Mouse (Mus musculus) ES-CJ7 (cell line): ENCODE data around the gene Dnajc1.
A peak's percentile ranks its signal among the peaks of the same experiment; 100 is the strongest.

ENCODE experiments used
- DNase-seq: peaks from one replicate; pipeline ENCODE4 v3.0.0; 2011; ENCODE audit warnings: low read depth, low spot score

Gene Dnajc1

DNA sequence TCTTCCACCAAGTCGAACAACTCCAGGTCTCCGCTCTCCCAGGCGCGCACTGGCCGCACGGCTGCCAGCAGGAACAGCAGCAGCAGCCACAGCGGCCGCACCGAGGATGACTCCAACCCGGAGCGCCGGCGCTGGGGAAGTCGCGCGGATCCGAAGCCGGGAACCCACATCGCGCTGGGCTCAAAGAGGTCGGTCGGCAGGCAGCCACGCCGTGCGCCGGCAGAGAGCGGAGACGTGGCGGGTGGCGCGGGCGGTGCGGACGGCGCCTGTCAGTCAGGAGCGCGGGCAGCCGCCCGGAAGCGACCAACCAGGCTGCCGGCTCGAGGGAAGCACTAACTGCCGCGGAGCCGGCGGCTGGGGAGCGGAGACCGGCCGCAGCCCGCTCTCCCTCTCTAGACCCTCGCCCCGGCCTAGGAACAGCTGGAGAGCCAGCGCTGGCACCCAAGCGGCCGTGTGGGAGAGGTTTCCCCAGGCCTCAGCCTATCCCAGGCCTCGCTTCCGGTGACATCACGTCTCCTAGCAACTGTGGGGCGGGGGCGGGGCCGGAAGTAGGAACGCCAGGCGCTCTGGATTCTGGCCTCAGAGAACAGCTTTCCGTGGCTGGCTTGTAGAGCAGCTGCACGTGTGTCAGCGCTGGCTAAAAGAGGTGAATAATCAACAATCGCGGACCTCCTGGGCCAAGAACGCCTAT is at the start of gene Dnajc1:
Gene Dnajc1, minus strand, starts transcription at position 500 of the 691 bp plus-strand sequence.
- DNase-seq, result peak; percentile 96

DNA sequence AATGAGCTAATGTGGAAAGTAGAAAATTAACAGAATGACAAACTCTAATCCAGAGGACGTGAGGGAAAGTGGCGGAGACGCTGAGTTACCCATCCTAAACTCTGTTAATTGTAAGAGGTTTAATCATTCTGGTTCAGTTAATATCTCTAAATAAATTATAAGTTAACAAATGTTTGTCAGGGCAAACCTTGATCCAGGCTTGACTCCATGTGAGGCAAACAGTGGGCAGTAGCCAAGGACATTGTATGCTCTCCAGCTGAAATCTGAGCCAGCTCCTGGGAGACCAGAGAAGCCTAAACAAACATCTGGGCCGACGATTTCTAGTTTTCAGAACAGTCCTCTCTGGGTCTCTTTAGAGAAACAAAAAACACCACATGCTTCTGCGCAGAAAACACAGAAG is 49.2 kb upstream of the Dnajc1 start:
- DNase-seq, result no peak

DNA sequence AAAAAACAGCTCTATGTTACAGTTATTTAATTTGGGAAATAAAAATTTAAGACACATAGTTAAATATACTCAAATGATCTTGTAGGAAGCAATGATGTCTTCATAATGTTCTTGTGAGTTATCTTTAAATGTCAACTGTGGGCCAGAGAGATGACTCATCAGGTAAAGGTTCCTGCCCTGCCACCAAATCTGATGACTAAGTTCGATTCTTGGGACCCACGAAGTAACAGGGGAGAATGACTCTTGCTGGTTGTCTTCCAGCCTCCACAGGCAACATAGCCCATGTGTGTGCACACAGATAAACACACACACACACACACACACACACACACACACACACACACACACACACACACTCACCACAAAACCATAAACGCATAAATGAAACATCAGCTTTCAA is 22.6 kb upstream of the Dnajc1 start:
- no peak for DNase-seq

DNA sequence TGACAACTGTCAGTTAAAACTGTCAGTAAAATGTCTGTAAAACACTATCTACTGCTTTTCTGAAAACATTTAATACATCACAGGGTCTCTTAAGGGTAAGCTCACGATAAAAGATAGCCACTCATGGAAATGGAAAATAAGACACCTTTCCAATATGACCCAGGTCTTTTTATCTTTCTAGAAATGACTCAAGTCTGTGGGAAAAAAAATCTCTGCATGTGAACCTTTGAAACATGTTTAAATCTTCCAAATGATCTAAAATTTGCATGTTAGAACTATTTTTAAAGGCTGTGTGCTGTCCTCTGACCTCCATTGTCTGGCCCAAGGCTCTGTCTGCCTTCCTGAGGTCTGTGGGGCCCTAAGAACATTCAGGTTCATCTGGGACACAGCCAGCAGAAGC is 11.0 kb upstream of the Dnajc1 start:
- DNase-seq, result no peak

DNA sequence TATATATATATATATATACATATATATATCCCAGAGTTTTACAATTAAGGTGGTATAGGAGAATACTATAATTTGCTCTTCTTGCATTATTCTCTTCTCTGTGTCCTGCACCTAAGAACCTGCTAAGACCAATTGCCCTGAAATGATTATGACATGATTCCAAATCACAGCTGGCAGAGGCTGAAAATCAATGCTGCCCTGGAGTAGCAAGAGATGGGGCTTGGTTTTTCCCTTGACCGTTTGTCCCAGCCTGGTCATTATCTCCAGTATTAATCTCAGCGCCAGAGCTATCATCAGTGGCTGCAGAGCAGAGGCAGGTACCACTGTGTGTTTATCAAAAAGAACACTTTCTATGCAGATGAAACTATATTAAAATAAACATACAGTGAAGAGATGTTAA is 9.1 kb upstream of the Dnajc1 start:
- no peak for DNase-seq

DNA sequence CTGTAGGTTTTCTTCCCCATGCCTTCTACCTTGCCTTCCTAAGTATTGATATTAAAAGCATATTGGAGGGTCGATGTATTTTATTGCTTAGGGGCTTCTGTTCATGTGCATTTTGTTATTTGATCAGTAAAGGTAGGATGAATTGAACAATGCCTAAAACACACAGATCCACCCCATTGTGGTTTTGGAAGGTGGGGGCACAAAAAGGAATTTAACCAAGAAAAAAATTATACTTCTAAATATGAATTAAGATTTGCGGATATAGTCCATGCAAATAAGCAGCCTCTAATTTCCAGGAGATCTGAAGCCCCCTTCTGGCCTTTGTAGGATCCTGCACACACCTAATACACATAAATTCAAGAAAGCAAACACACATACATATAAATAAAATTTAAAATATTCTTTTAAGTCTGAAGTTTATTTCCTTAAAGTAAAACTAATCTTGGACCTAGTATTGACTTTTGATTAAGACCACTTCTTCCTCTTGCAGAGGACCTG is 441 bp upstream of the Dnajc1 start:
- peak; percentile 24 for DNase-seq

DNA sequence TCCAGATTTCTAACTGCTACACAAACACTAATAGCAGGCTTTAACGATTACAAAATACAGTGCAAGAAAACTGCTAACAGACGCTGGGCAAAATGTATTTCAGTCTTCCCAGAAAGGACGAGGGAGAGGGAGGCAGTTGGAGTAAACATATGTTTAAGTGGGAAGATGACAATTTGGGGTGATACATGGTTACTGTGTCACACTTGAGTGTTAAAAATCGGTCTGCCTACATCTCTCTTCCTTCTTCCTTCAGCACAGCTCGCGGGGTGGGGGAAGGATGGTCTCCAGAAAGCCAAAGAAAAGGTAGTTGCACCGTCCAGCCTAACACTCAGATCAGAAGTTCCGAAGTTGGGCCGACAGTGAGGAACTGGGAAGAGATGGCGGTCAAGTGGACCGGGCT is 769 bp downstream of the Dnajc1 start:
- no peak for DNase-seq

DNA sequence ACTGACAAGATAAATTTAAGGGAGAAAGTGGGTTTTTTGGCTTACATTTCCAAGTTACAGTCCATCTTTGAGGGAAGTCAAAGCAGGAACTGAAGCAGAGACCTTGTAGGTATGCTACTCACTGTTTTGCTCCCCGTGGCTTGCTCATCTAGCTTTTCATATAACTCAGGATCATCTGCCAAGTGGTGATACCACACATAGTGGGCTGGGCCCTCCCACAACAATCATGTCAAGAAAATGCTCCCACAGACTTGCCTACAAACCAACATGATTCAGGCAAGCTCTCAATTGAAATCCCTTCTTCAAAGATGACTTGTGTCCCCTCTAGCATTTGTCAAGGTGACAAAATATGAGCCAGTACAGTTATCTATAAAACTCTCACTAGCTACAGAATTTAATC is 3.0 kb downstream of the Dnajc1 start:
- no peak for DNase-seq

DNA sequence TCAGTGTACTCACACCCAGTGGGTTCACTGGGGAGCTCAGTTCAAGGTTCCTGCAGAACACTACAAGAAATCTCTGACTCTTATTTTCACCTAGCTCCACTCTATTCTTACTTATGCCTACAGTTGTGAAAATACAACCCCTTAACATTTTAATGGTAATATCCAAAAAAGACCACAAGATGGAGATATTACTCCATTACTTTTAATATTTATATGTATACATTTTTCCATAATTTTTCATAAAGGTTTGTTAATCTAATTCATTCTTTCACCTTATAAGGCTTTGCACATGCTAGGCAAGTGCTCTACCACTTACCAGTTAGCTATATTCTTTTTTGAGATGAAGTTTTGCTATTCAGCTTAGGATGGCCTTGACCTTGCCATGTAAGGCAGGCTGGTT is 11.0 kb downstream of the Dnajc1 start:
- no peak for DNase-seq

DNA sequence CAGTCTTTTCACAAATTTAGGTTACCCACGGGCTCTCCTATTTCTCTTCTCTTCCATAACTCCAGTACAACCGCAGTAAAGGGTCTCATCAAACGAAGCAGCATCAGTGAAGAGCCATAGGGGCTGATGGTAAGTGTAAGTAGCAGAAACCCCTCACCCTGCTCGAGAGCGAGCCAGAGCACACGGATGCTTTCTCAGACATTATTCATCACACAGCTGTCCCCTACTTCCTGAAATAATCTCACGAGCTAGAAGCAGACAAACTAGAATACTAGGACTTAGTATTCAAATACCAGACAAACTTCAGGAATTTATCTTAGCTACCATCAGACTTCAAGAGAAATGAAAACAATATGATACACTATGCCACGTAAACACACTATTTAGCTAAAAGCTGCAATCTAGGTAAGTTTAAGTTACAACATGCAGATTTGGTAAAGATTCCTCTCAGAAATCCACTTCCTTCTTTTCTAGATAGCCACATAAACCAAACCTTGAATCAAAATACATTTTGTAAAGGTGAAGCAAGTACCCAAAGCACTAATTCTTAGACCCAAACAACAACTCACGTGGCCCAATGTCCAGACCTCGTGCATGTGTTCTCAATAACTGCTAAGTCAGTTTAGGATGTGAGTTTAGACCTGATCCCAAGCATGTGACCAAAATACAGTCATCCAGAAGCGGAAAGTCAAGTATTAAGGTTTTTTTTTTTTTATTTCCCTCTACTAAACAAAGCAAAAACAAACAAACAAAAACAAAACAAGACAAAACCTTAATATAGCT is 20.0 kb downstream of the Dnajc1 start:
- no peak for DNase-seq

DNA sequence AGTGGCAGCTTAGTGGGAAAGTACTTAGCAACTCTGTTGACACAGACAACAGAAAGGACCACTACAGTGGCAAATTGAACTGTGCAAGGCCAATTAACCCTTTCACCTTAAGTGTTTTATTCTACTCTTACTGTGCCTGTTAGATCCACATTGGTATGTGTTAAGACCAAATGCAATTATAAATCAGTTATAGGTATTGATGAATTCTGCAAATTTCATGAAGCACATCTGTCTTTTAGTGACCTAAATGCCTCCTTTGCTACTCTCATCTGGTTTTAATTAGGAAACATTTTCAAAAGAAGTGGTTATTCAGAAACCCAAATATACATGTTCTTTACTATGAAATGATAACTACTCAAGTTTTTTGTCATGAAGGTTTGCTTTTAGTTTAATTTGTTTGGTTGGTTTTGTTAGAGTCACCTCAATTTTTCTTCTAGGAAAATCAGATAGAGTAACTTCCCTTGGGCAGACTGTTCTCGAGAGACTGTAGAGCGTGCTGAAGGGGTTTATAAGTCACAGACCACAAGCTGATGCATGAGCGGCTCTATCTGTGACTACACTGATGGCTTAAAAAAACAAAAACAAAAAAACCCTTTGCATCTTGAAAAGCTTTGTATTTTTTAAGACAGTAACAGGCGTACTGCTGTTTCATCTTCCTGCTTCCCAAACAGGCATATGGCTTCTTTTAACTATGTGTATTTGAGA is 21.7 kb downstream of the Dnajc1 start:
- no peak for DNase-seq

DNA sequence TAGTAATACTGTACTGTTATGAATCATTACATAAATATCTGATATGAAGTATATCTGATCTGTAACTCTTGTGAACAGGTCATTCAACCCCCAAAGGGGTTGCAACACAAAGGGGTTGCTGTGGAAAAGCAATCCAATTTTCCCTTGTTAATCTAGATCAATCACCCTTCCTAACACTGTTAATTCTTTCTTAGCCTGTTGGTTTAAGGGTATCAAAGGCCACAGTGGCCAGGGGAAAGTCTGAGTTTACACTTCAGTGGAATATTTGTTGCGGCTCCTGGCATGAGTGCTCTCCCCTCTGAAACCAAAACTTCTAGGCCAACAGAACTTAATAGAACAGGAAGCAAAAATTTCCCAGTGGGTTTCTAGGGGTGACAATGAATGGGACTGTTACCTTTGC is 28.2 kb downstream of the Dnajc1 start:
- no peak for DNase-seq

DNA sequence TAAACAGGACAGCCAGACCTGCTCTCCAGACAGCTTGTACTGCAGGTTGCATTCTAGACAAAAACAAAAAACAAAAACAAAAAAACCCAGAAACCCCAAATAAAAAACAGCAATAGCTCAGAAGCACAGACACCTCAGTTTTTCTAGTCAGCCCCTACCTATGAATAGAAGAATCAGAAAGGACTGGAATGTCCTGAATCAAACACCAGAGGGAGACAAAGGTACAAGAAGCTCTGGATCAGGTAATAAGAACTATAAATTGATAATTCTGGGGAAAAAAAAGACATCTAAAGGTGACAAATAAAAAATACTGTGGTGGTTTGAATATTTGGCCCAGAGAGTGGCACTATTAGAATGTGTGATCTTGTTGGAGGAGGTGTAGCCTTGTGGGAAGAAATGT is 37.3 kb downstream of the Dnajc1 start:
- no peak for DNase-seq

DNA sequence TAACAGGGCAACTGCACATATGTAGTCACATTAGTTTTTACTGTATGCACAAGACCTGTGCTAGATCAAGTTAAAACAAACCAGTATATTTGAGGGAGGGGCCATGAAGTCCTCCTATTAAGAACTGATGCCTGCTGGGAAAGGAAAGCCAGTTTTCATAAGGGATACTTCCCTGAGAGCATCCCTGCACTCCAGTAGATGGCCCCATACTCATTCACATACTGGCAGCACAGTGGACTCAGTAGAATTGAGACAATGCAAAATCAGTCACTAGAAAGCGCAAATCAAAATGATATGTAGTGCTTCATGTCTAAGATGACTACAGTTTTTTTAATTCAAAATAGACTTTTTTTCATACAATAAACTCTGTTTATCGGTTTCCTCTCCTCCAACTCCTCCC is 40.0 kb downstream of the Dnajc1 start:
- no peak for DNase-seq

DNA sequence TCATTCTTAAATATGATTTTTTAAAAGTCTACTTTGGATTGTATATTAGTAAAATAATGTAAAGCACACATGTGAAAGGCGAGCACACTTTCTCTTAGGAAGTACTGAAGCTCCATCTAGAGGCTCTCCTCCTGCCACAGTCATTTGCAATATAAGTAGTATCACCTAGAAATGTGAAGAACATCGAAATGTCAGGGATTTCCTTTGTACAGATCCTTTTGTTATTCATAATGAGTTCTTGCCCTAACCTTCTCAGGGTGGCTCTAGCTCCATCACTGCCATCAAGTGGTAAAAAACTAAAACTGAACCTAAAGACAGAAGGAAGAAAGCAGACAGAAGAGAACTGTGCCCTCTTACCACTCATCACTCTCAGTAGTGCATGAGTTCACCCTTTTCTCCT is 49.2 kb downstream of the Dnajc1 start:
- DNase-seq, result peak; percentile 88

DNA sequence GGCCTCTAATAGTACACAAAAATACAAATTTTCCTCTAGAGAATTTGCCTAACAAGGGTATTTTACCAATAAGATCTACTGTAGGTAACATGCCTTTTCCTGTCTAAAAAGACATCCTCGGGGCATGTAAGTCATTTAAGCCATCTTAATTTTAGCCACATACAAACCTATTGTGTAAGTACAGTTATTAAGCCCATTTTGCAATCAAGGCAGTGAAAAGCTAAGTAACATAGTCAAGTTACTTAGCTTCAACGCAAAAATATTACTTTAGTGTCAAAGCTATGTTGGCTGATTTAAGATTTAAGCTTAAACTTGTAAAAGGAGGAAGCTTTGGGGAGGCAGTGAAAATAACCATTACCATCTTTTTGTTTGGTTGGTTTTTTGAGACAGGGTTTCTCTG is 74.0 kb downstream of the Dnajc1 start:
- DNase-seq, result no peak

DNA sequence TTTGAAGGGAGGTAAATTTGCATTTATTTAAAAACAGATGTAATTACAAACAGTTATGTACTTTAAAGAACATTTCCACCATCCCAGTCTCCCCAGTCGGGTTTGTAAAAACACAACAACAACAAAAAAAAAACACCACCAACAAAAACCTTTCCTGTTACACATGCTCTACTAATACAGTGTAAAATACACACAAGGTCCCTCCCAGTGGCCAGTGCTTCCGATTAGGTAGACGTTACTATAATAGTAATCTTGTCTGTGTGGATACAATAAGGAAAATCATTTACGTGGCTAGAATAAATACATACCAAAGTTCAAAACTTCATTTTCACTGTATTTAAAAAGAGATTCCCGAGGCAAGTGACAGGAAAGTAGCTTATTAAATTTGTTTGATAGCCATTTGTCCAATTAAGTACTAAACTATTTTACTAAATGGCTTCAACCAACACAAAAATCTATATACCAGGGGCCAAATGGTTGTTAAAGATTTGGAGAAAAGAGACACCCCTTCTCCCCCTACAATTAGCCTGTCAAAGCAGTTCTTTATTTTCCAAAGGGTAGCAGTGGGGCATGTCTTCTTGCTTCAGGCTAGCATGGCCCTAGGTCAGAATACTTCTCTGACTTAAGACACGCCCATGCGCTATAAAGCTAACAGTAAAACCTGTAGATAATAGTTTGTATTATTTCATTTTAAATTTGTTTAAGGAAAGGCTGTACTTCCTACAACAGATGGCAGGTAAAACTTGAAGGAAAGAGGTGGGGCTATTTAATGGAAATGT is 74.9 kb downstream of the Dnajc1 start:
- DNase-seq, result no peak

DNA sequence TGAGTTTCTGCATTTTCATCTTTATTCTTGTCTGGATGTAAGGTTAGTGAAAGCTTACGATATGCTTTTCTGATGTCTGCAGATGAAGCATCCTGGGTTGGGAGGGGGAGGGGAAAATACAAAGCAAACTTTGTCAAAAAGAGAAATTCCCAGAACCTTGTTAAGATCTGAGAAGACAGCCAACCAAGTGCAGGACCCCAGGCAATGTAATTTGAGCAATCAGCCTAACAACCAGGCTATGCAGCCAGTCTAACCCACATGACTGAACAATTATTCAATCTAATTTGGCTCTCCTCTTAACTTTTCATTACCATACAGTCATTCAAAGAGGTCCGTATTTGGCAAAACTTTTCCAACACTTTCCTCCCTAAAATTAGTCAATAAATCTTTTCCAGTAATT is 75.7 kb downstream of the Dnajc1 start:
- DNase-seq, result no peak

DNA sequence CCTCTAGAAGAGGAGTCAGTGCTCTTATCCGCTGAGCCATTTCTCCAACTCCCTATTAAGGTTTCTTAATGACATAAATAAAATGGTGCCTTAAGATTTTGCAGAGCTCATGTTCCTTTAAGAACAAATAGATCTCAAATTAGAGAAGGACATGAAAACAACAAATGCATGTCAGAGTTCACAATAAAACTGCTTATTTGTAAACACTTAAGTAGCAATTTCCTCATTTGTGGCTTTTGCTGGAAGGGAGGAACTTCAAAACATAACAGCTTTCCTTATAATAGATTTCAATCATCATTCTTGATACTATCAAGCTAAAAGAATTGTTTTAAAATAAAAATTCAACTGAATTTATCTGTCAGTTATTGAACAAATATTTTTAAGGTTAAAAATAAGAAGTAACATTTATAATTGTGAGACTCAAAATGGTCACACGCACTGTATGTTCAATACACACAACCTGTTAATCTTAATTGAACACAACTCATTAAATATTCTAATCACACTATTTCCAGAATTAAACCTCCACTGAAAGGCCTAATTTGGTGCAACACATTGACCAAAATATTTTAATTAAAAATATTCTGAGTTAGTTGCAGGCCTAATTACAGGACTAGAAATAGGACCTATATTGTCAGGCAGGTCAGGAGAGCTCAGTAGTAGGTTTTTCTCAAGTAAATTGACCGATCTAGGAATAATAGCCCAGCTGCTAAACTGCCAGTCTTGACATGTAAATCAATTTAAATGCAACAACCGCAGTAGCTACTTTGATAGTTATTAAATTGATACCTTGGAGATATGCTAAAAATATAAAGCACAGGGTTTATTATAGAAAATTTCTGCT is 82.1 kb downstream of the Dnajc1 start:
- no peak for DNase-seq

DNA sequence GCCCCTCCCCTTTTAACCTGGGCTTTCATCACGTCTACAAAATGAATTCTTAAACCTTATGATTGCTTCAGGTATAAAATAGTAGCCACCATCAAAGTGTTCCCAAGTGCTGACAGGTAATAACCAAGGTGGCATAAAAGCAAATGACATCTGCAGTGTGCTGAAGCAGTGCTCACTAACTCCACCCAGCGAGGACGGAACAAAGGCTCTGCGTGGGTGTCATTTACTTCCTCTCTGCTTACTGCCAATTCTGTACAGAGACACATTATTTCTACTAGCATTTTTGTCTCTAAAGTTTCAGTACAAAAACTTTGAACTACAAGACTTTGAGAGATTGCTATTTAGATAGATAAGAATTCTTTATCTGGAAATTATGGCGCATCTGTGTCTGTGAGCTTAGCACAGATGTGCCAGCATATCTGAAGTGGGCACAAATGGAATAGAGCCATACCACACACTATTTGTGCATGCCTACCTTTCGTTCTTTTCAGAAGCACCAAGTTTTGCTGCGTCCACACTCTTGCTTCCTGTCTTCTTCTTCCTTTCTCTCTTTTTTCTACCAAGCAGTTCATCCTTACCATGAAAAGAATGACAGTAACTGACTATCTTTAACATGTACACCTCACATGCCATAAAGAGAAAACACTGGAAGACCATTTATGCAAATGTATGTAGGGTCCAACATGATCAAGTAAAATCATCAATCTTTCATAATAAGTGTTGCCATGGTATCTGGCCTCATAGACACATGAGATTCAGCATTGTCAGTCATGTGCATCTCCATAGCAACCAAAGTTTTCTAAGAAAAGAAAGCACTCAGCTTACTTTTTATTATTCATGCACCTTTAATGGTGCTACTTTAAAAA is 85.0 kb downstream of the Dnajc1 start:
- DNase-seq, result no peak
